Mouse (Mus musculus) neural tube, embryonic 11.5 days (tissue): ENCODE measurements at regions not wholly inside any gene's neighbourhood (a gene's known extent, or its start where the extent isn't known, plus 50 kb on each side); places are given as distances from the start of the nearest gene placed in this dataset.

Source experiments
- ATAC-seq: fragments of 200-750 bp; cut with Nextera tagmentation; 2 replicates; pipeline ENCODE4 v1.8.0; 2017; ENCODE audit warnings: moderate number of reproducible peaks, mild to moderate bottlenecking, moderate TSS enrichment, moderate library complexity; ENCODE audit not compliant: insufficient read depth, low FRiP score, low TSS enrichment
- DNase-seq: peaks from one replicate; pipeline ENCODE4 v3.0.0-alpha.2; 2015; ENCODE audit warnings: low spot score
- H3K27ac ChIP-seq: fragments of 300-500 bp; sonication (generic); 2 replicates; pipeline ENCODE4 v1.5.1; 2014; ENCODE audit warnings: low read depth, mild to moderate bottlenecking, low read length
- H3K27me3 ChIP-seq: fragments of 300-500 bp; sonication (generic); 2 replicates; pipeline ENCODE4 v1.6.1; 2014; ENCODE audit warnings: mild to moderate bottlenecking, low read length, mixed read lengths; ENCODE audit not compliant: control insufficient read depth, insufficient read depth
- H3K36me3 ChIP-seq: fragments of 300-500 bp; sonication (generic); 2 replicates; pipeline ENCODE4 v1.6.1; 2014; ENCODE audit warnings: mild to moderate bottlenecking, low read length, moderate library complexity, mixed read lengths; ENCODE audit not compliant: control insufficient read depth, insufficient read depth
- H3K4me1 ChIP-seq: fragments of 300-500 bp; sonication (generic); 2 replicates; pipeline ENCODE4 v1.6.1; 2014; ENCODE audit warnings: low read length, mixed read lengths; ENCODE audit not compliant: control insufficient read depth, insufficient read depth
- H3K4me2 ChIP-seq: fragments of 300-500 bp; sonication (generic); 2 replicates; pipeline ENCODE4 v1.6.1; 2014; ENCODE audit warnings: low read depth, mild to moderate bottlenecking, moderate library complexity
- H3K4me3 ChIP-seq: fragments of 300-500 bp; sonication (generic); 2 replicates; pipeline ENCODE4 v1.5.1; 2014; ENCODE audit warnings: low read depth, low read length
- H3K9ac ChIP-seq: fragments of 300-500 bp; sonication (generic); 2 replicates; pipeline ENCODE4 v1.6.1; 2014; ENCODE audit warnings: mild to moderate bottlenecking, low read length
- H3K9me3 ChIP-seq: fragments of 300-500 bp; sonication (generic); 2 replicates; pipeline ENCODE4 v1.6.1; 2016; ENCODE audit warnings: low read length; ENCODE audit not compliant: control insufficient read depth
- WGBS: fragments of 180-500 bp; shearing (Covaris S2); extraction: QIAGEN DNeasy Blood & Tissue Kit; methylation state at CpG from one replicate; pipeline ENCODE4 v1.1.7; 2014; 5-methylcytosine and 5-hydroxymethylcytosine counted together

- H3K9me3 ChIP-seq = no peaks in the 10 kb centered on the region
- H3K4me3 ChIP-seq = no peak overlapping the region
- H3K36me3 ChIP-seq = no peaks in the 10 kb centered on the region
- no peak overlapping the region for H3K9ac ChIP-seq
- no peak overlapping the region for H3K27ac ChIP-seq
- no peak overlapping the region for H3K4me2 ChIP-seq
- WGBS = 93% methylated on average over 3 of the region's 3 CpGs
- H3K27me3 ChIP-seq = no peaks in the 10 kb centered on the region
- no peak for DNase-seq
- ATAC-seq = no peak
- no peaks in the 10 kb centered on the region for H3K4me1 ChIP-seq
These were observed 201.5 kb upstream of the Ift57 start for GRCm38 (mm10) chr16:49497521-49498010.

- H3K36me3 ChIP-seq = no peaks in the 10 kb centered on the region
- DNase-seq (no peak), ATAC-seq (peak; percentile 76; the same call in 1 of the 2 replicates)
- no peak overlapping the region for H3K9ac ChIP-seq
- H3K4me2 ChIP-seq = no peak overlapping the region
- no peak overlapping the region for H3K4me3 ChIP-seq
- H3K27ac ChIP-seq = no peak overlapping the region
- H3K9me3 ChIP-seq = no peaks in the 10 kb centered on the region
- no peaks in the 10 kb centered on the region for H3K27me3 ChIP-seq
- WGBS = 40% methylated on average over 4 of the region's 4 CpGs
- no peaks in the 10 kb centered on the region for H3K4me1 ChIP-seq
These were observed 198.2 kb upstream of the Ift57 start for GRCm38 (mm10) chr16:49500818-49501217.

GRCm38 (mm10) chr16:49503897-49504413, 195.1 kb upstream of the Ift57 start:
- no peaks in the 10 kb centered on the region for H3K36me3 ChIP-seq
- no peaks in the 10 kb centered on the region for H3K9me3 ChIP-seq
- no peaks in the 10 kb centered on the region for H3K27me3 ChIP-seq
- no peak for DNase-seq
- no peak overlapping the region for H3K9ac ChIP-seq
- 91% methylated on average over 14 of the region's 14 CpGs for WGBS
- no peak overlapping the region for H3K27ac ChIP-seq
- H3K4me3 ChIP-seq = no peak overlapping the region
- H3K4me2 ChIP-seq = no peak overlapping the region
- no peaks in the 10 kb centered on the region for H3K4me1 ChIP-seq
- no peak for ATAC-seq

- Histone ChIP-seq H3K4me3 (no peak overlapping the region), H3K27me3 (no peaks in the 10 kb centered on the region), H3K4me1 (no peaks in the 10 kb centered on the region), H3K27ac (no peak overlapping the region), H3K9ac (no peak overlapping the region), H3K9me3 (no peaks in the 10 kb centered on the region), H3K4me2 (no peak overlapping the region), H3K36me3 (no peaks in the 10 kb centered on the region)
- WGBS = 92% methylated on average over 6 of the region's 6 CpGs
- no peak for DNase-seq
- ATAC-seq = no peak
These were observed 194.4 kb upstream of the Ift57 start for GRCm38 (mm10) chr16:49504669-49505068.

- Histone ChIP-seq H3K27ac (no peak overlapping the region), H3K4me3 (no peak overlapping the region), H3K9ac (no peak overlapping the region), H3K4me1 (no peaks in the 10 kb centered on the region), H3K27me3 (no peaks in the 10 kb centered on the region), H3K4me2 (no peak overlapping the region), H3K9me3 (no peaks in the 10 kb centered on the region), H3K36me3 (no peaks in the 10 kb centered on the region)
- ATAC-seq (no peak; the same call in 1 of the 2 replicates), DNase-seq (no peak)
- WGBS = 72% methylated on average over 9 of the region's 9 CpGs
These were observed 193.8 kb upstream of the Ift57 start for GRCm38 (mm10) chr16:49505271-49505670.

- Histone ChIP-seq H3K27ac (no peak overlapping the region), H3K4me2 (no peak overlapping the region), H3K4me1 (no peaks in the 10 kb centered on the region), H3K9ac (no peak overlapping the region), H3K27me3 (no peaks in the 10 kb centered on the region), H3K36me3 (no peaks in the 10 kb centered on the region), H3K4me3 (no peak overlapping the region), H3K9me3 (no peaks in the 10 kb centered on the region)
- 93% methylated on average over 3 of the region's 3 CpGs for WGBS
- no peak for DNase-seq
- ATAC-seq = no peak
These were observed 180.2 kb upstream of the Ift57 start for GRCm38 (mm10) chr16:49518844-49519243.

- Histone ChIP-seq H3K27ac (no peak overlapping the region), H3K27me3 (no peaks in the 10 kb centered on the region), H3K9me3 (no peaks in the 10 kb centered on the region), H3K4me3 (no peak overlapping the region), H3K9ac (no peak overlapping the region), H3K4me1 (no peaks in the 10 kb centered on the region), H3K36me3 (no peaks in the 10 kb centered on the region), H3K4me2 (no peak overlapping the region)
- ATAC-seq = no peak
- 71% methylated on average over 3 of the region's 3 CpGs for WGBS
- no peak for DNase-seq
These were observed 178.6 kb upstream of the Ift57 start for GRCm38 (mm10) chr16:49520411-49520810.

GRCm38 (mm10) chr16:49521685-49522084, 177.3 kb upstream of the Ift57 start:
- ATAC-seq (no peak), DNase-seq (no peak)
- 78% methylated on average over 2 of the region's 2 CpGs for WGBS

GRCm38 (mm10) chr16:49522576-49522975, 176.5 kb upstream of the Ift57 start:
- ATAC-seq = no peak
- no peaks in the 10 kb centered on the region for H3K27me3 ChIP-seq
- no peaks in the 10 kb centered on the region for H3K36me3 ChIP-seq
- no peak for DNase-seq
- 74% methylated on average over 5 of the region's 5 CpGs for WGBS
- no peak overlapping the region for H3K27ac ChIP-seq
- H3K4me2 ChIP-seq = no peak overlapping the region
- no peak overlapping the region for H3K9ac ChIP-seq
- no peaks in the 10 kb centered on the region for H3K9me3 ChIP-seq
- no peak overlapping the region for H3K4me3 ChIP-seq
- no peaks in the 10 kb centered on the region for H3K4me1 ChIP-seq

More at GRCm38 (mm10) chr16:49521685-49522084, 177.3 kb upstream of the Ift57 start:
- Histone ChIP-seq H3K9me3 (no peaks in the 10 kb centered on the region), H3K4me2 (no peak overlapping the region), H3K9ac (no peak overlapping the region), H3K36me3 (no peaks in the 10 kb centered on the region), H3K27ac (no peak overlapping the region), H3K27me3 (no peaks in the 10 kb centered on the region), H3K4me1 (no peaks in the 10 kb centered on the region), H3K4me3 (no peak overlapping the region)
